Mouse (Mus musculus): ENCODE measurements around the gene Lrrc29. TPM values are rescaled to one million over a fixed set of nuclear protein-coding genes. Genes with fewer than 3 reads are reported as not detected.

Gene Lrrc29
- polyA plus RNA-seq, 1 experiment from 2014 or later = 0.64 TPM

DNA sequence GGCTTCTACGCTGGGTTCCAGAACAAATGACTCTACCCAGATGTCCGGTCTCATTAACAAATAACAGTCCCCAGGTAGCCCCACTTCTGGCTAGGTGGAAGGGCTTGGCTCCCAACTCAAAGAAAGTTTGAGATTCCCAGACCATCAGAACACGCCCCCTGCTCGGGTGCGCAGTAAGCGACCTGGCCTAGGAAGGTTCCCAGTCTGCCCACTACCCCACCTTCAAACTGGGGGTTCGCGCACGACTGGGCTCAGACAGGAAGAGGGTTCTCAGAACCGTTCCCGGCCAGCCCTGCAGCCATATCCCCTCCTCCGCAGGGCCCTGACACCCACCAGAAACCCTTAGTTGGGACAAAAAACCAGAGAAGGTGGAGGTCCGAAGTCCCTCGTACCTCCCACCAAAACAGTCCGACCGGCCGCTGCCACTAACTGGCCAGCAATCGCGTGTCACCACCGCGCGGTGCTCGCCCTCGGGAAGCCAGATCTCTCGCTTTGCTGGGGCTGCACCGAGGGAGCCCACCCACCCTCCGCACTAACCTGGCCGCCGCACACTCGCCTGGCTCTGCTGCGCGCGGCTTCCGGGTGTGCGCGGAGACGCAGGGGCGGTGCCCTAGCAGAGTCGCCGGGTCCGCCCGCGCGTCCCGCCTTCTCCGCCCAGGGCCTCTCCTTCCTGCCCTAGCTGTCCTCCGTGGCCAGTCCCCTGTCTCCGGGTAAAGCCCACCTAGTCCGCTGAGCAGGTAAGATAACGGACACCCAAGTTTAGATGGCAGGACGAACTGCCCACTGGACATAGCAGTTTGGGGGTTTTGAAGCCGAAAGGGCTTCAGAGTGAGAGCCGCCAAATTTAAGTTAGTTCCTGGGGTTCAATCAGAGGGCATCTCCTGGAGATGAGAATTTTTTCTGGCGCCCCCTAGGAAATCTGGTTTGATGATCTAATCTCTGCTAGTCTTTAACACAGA, 61.8 kb downstream of the Lrrc29 start, which contains the start of the genes Tradd and Fbxl8:
Gene Tradd, minus strand, starts transcription at position 586 of the 959 bp plus-strand sequence.
Gene Fbxl8, plus strand, starts transcription at position 625 of the 959 bp plus-strand sequence.
- Histone ChIP-seq H3K4me3 (ENCODE audit: low read depth, low read length) (peak within 1 kb of the TSS; percentile 63), H3K9me3 (ENCODE audit: control insufficient read depth, low read length) (peaks cover 3% of the 10 kb centered on the region; the same call in 1 of the 2 replicates), H3K36me3 (ENCODE audit: control insufficient read depth, insufficient read depth, low read length) (no peaks in the 10 kb centered on the region; the same call in 1 of the 2 replicates), H3K4me2 (ENCODE audit: low read depth, severe bottlenecking) (peak within 1 kb of the TSS; percentile 81), H3K27ac (replicated peaks; ENCODE audit: low read depth, low read length) (no peak within 1 kb of the TSS), H3K9ac (ENCODE audit: low read length) (peak within 1 kb of the TSS; percentile 58), H3K4me1 (ENCODE audit: control insufficient read depth, insufficient read depth, low read length) (peaks cover 20% of the 10 kb centered on the region), H3K27me3 (ENCODE audit: control insufficient read depth, insufficient read depth, low read length) (peaks cover 62% of the 10 kb centered on the region)
- ATAC-seq (ENCODE audit: insufficient number of reproducible peaks, low FRiP score, low TSS enrichment, low read depth) = no peak
- 1% methylated on average over 54 of the region's 54 CpGs for WGBS
- peak; percentile 71 for DNase-seq (ENCODE audit: low spot score)

- H3K4me2 ChIP-seq (ENCODE audit: low read depth, severe bottlenecking) = no peak overlapping the region; the same call in 1 of the 2 replicates
- 44% methylated on average over 16 of the region's 16 CpGs for WGBS
- H3K27me3 ChIP-seq (ENCODE audit: control insufficient read depth, insufficient read depth, low read length) = peaks cover 62% of the 10 kb centered on the region
- peaks cover 3% of the 10 kb centered on the region; the same call in 1 of the 2 replicates for H3K9me3 ChIP-seq (ENCODE audit: control insufficient read depth, low read length)
- peaks cover 18% of the 10 kb centered on the region for H3K4me1 ChIP-seq (ENCODE audit: control insufficient read depth, insufficient read depth, low read length)
- H3K9ac ChIP-seq (ENCODE audit: low read length) = no peak overlapping the region
- no peaks in the 10 kb centered on the region; the same call in 1 of the 2 replicates for H3K36me3 ChIP-seq (ENCODE audit: control insufficient read depth, insufficient read depth, low read length)
- no peak overlapping the region for H3K4me3 ChIP-seq (ENCODE audit: low read depth, low read length)
- DNase-seq (ENCODE audit: low spot score) = no peak
- ATAC-seq (ENCODE audit: insufficient number of reproducible peaks, low FRiP score, low TSS enrichment, low read depth) = no peak
- no peak overlapping the region for H3K27ac ChIP-seq (replicated peaks; ENCODE audit: low read depth, low read length)
These were observed 62.7 kb downstream of the Lrrc29 start for GRCm38 (mm10) chr8:105263244-105263912.

MicroRNAs within 50 kb of the gene (microRNA counts, 519-probe panel; counts per million panel counts)
- 2,764 counts per million, percentile 29 among the panel's probes with 10 or more counts for microRNA mmu-miR-328

Small RNA genes lying within 50 kb of the gene (microRNA-seq; reads per million reads assigned to microRNA genes)
- gene Gm27320 (not detected), gene Mir328 (157 reads per million, percentile 55 among the genes with 10 or more reads in this experiment)

Other genes starting within 250 kb of the Lrrc29 start
- not detected in 2 replicates for gene Ces3b, start 242.5 kb downstream of the Lrrc29 start, polyA plus RNA-seq (2014; fragmentation: Nextera tagmentation; extraction: Ambion mirVana)
- gene Ces4a, start 194.5 kb downstream of the Lrrc29 start, polyA plus RNA-seq (2014; fragmentation: Nextera tagmentation; extraction: Ambion mirVana) = not detected in 2 replicates
- gene Cbfb, start 155.6 kb downstream of the Lrrc29 start, polyA plus RNA-seq (2014; fragmentation: Nextera tagmentation; extraction: Ambion mirVana) = 105 TPM in 2 replicates
- gene D230025D16Rik, start 101.1 kb downstream of the Lrrc29 start, polyA plus RNA-seq (2014; fragmentation: Nextera tagmentation; extraction: Ambion mirVana) = 29.9 and 32.5 TPM in 2 replicates
- 2.4 and 3.4 TPM in 2 replicates for gene B3gnt9, start 71.1 kb downstream of the Lrrc29 start, polyA plus RNA-seq (2014; fragmentation: Nextera tagmentation; extraction: Ambion mirVana)
- gene Tradd, start 61.7 kb downstream of the Lrrc29 start, polyA plus RNA-seq (2014; fragmentation: Nextera tagmentation; extraction: Ambion mirVana) = 11.1 and 13.6 TPM in 2 replicates
- gene Fbxl8, start 61.6 kb downstream of the Lrrc29 start, polyA plus RNA-seq (2014; fragmentation: Nextera tagmentation; extraction: Ambion mirVana) = 1.2 and 1.3 TPM in 2 replicates
- not detected in 2 replicates for gene Hsf4, start 56.5 kb downstream of the Lrrc29 start, polyA plus RNA-seq (2014; fragmentation: Nextera tagmentation; extraction: Ambion mirVana)
- gene Nol3, start 50.1 kb downstream of the Lrrc29 start, polyA plus RNA-seq (2014; fragmentation: Nextera tagmentation; extraction: Ambion mirVana) = 1.0 and 1.2 TPM in 2 replicates
- 17.5 and 17.9 TPM in 2 replicates for gene 4931428F04Rik, start 36.4 kb downstream of the Lrrc29 start, polyA plus RNA-seq (2014; fragmentation: Nextera tagmentation; extraction: Ambion mirVana)
- gene Exoc3l, start 30.2 kb downstream of the Lrrc29 start, polyA plus RNA-seq (2014; fragmentation: Nextera tagmentation; extraction: Ambion mirVana) = 6.6 and 8.6 TPM in 2 replicates
- 132 and 136 TPM in 2 replicates for gene E2f4, start 28.6 kb downstream of the Lrrc29 start, polyA plus RNA-seq (2014; fragmentation: Nextera tagmentation; extraction: Ambion mirVana)
- gene Elmo3, start 20.7 kb downstream of the Lrrc29 start, polyA plus RNA-seq (2014; fragmentation: Nextera tagmentation; extraction: Ambion mirVana) = 2.6 and 3.7 TPM in 2 replicates
- gene Tmem208, start 76 bp upstream of the Lrrc29 start, polyA plus RNA-seq (2014; fragmentation: Nextera tagmentation; extraction: Ambion mirVana) = 87.5 and 99.0 TPM in 2 replicates
- 3.4 and 3.7 TPM in 2 replicates for gene Fhod1, start 21.7 kb upstream of the Lrrc29 start, polyA plus RNA-seq (2014; fragmentation: Nextera tagmentation; extraction: Ambion mirVana)
- 6.4 and 8.3 TPM in 2 replicates for gene Slc9a5, start 22.6 kb upstream of the Lrrc29 start, polyA plus RNA-seq (2014; fragmentation: Nextera tagmentation; extraction: Ambion mirVana)
- gene Plekhg4, start 47.0 kb upstream of the Lrrc29 start, polyA plus RNA-seq (2014; fragmentation: Nextera tagmentation; extraction: Ambion mirVana) = 0.84 and 0.92 TPM in 2 replicates
- not detected in 2 replicates for gene Kctd19, start 87.2 kb upstream of the Lrrc29 start, polyA plus RNA-seq (2014; fragmentation: Nextera tagmentation; extraction: Ambion mirVana)
- 0.26 TPM in 1 of 2 replicates, not detected in the other for gene Lrrc36, start 87.3 kb upstream of the Lrrc29 start, polyA plus RNA-seq (2014; fragmentation: Nextera tagmentation; extraction: Ambion mirVana)
- 15.0 and 17.8 TPM in 2 replicates for gene Tppp3, start 145.2 kb upstream of the Lrrc29 start, polyA plus RNA-seq (2014; fragmentation: Nextera tagmentation; extraction: Ambion mirVana)
- gene Zdhhc1, start 170.6 kb upstream of the Lrrc29 start, polyA plus RNA-seq (2014; fragmentation: Nextera tagmentation; extraction: Ambion mirVana) = 19.6 and 24.0 TPM in 2 replicates
- gene Hsd11b2, start 192.5 kb upstream of the Lrrc29 start, polyA plus RNA-seq (2014; fragmentation: Nextera tagmentation; extraction: Ambion mirVana) = 64.2 and 71.0 TPM in 2 replicates
- gene Atp6v0d1, start 239.8 kb upstream of the Lrrc29 start, polyA plus RNA-seq (2014; fragmentation: Nextera tagmentation; extraction: Ambion mirVana) = 71.7 and 81.5 TPM in 2 replicates